In genomic region chr5:135537326-135537725, GRCm38 (mm10) we compare ENCODE assay signal across 9 mouse cellular contexts. TPM values are rescaled to one million over a fixed set of nuclear protein-coding genes. Genes with fewer than 3 reads are reported as not detected.
DNase-seq lines count a peak whose midpoint lies in the region; ATAC-seq lines count a peak whose summit lies in the region.
"Had no signal": no experiment of that assay in that cellular context is flagged by ENCODE, and none has a peak within 500 bp of the region (broad histone marks: within the 10 kb centered on the region; RNA-seq: fewer than 3 reads in every experiment).

No protein-coding gene starts in this region.

- H3K4me3 ChIP-seq in midbrain, embryonic 11.5 days (ENCODE audit: low read depth, low read length), result no peak overlapping the region

- DNase-seq in lung, adult 18-20 months, result peak; percentile 64 to 68
- DNase-seq in lung, postnatal 14 days, result no peak
- DNase-seq in thymus, postnatal 4 days, result peak; percentile 24
- no peak for DNase-seq in urinary bladder, postnatal 36 days (ENCODE audit: low spot score in 2 of 2)
- DNase-seq in midbrain, embryonic 11.5 days (ENCODE audit: low spot score, missing footprints), result no peak
- DNase-seq in left cerebral cortex, adult 11 months (ENCODE audit: low spot score), result no peak

- no peak overlapping the region for H3K9ac ChIP-seq in midbrain, embryonic 11.5 days (ENCODE audit: low read length)

- no peak overlapping the region for H3K27ac ChIP-seq in midbrain, embryonic 11.5 days (ENCODE audit: low read depth, low read length)

- peak; percentile 98 to 99 for ATAC-seq in hematopoietic stem cell, adult 5-6 weeks (replicated peaks in 1 of 2; ENCODE audit: insufficient read depth in 1 of 2, low FRiP score in 2 of 2, low TSS enrichment in 1 of 2, low read depth in 1 of 2, poor library complexity in 2 of 2, severe bottlenecking in 2 of 2)
- peak; percentile 98 for ATAC-seq in megakaryocyte progenitor cell, adult 5-6 weeks (replicated peaks; ENCODE audit: poor library complexity)
- ATAC-seq in midbrain, embryonic 11.5 days (ENCODE audit: low FRiP score), result no peak

- WGBS in midbrain, embryonic 11.5 days, result 89% methylated on average over 4 of the region's 4 CpGs

- H3K36me3 ChIP-seq in midbrain, embryonic 11.5 days (ENCODE audit: control insufficient read depth, insufficient read depth, low read length), result no peaks in the 10 kb centered on the region

- no peaks in the 10 kb centered on the region for H3K4me1 ChIP-seq in midbrain, embryonic 11.5 days (ENCODE audit: control insufficient read depth, insufficient read depth, low read length)

- no peak overlapping the region for H3K4me2 ChIP-seq in midbrain, embryonic 11.5 days

- H3K27me3 ChIP-seq in midbrain, embryonic 11.5 days (ENCODE audit: control insufficient read depth, insufficient read depth, low read length), result no peaks in the 10 kb centered on the region

- no peaks in the 10 kb centered on the region for H3K9me3 ChIP-seq in midbrain, embryonic 11.5 days (ENCODE audit: control insufficient read depth, low read length)

RNA-seq across cellular contexts. Expression of gene Hip1, which starts 7.6 kb away (rescaled TPM):
- total RNA-seq in hematopoietic stem cell, adult 5-6 weeks (2017), result 16.8 and 27.7 TPM in 2 replicates
- 6.9 and 8.6 TPM in 2 replicates for total RNA-seq in megakaryocyte progenitor cell, adult 5-6 weeks (2015)
- 9.4 and 10.6 TPM in 2 replicates for total RNA-seq in megakaryocyte progenitor cell, adult 5-6 weeks (2017)
- 44.4 and 49.4 TPM in 2 replicates for polyA plus RNA-seq in midbrain, embryonic 11.5 days (2014; fragmentation: Nextera tagmentation; extraction: Ambion mirVana)

RNA-seq across cellular contexts. Expression of gene Ccl26, which starts 26.0 kb away (rescaled TPM):
- total RNA-seq in hematopoietic stem cell, adult 5-6 weeks (2017), result not detected in 2 replicates
- total RNA-seq in megakaryocyte progenitor cell, adult 5-6 weeks (2015), result not detected in 2 replicates
- not detected in 2 replicates for total RNA-seq in megakaryocyte progenitor cell, adult 5-6 weeks (2017)
- polyA plus RNA-seq in midbrain, embryonic 11.5 days (2014; fragmentation: Nextera tagmentation; extraction: Ambion mirVana), result not detected in 2 replicates
- total RNA-seq: left cerebral cortex, postnatal 10 days had no signal

RNA-seq across cellular contexts. Expression of gene Ccl24, which starts 35.5 kb away (rescaled TPM):
- not detected in 2 replicates for total RNA-seq in hematopoietic stem cell, adult 5-6 weeks (2017)
- total RNA-seq in megakaryocyte progenitor cell, adult 5-6 weeks (2015), result 0.56 and 1.1 TPM in 2 replicates
- total RNA-seq in megakaryocyte progenitor cell, adult 5-6 weeks (2017), result not detected in 2 replicates
- 3.3 and 3.5 TPM in 2 replicates for polyA plus RNA-seq in midbrain, embryonic 11.5 days (2014; fragmentation: Nextera tagmentation; extraction: Ambion mirVana)

Comparison
In these comparisons a context has a peak if more than half of its experiments do, and no peak if none do; other contexts are left out.
1. DNase-seq: peak in lung, adult 18-20 months (2 of 2) and thymus, postnatal 4 days (single experiment); none in lung, postnatal 14 days (single experiment), urinary bladder, postnatal 36 days (0 of 2), midbrain, embryonic 11.5 days (single experiment) and left cerebral cortex, adult 11 months (single experiment).